Mouse (Mus musculus) kidney, adult 10 weeks (tissue): ENCODE data around the gene Adgre5. TPM values are rescaled to one million over a fixed set of nuclear protein-coding genes. Genes with fewer than 3 reads are reported as not detected.

ENCODE experiments used
- polyA plus RNA-seq: library from polyadenylated mRNA; stranded (reverse); fragments of 350-450 nt; fragmentation: Illumina TruSeq; extraction: RNeasy Lipid Tissue Mini Kit (QIAGEN cat#74804); gene quantifications from one replicate; pipeline ENCODE4 v1.2.3, GENCODE M21; 2014; ENCODE audit warnings: low read depth, low replicate concordance

The Adgre5 gene
- polyA plus RNA-seq, result 4.5 TPM

GRCm38 (mm10) chr8:83740976-83741741, at the start of gene Adgre5:
Gene Adgre5 (minus strand): TSS chr8:83741326.

GRCm38 (mm10) chr8:83715031-83715690, 26.0 kb downstream of the Adgre5 start, which contains the start of gene Ddx39:
Gene Ddx39 (plus strand): TSS chr8:83715177.

GRCm38 (mm10) chr8:83698661-83699453, 42.3 kb downstream of the Adgre5 start, which contains the start of gene Pkn1:
Gene Pkn1 (minus strand): TSS chr8:83699179.

Other genes with a start within 250 kb of the Adgre5 start
- not detected for gene Olfr370, start 205.5 kb downstream of the Adgre5 start, polyA plus RNA-seq
- gene Ndufb7, start 174.7 kb downstream of the Adgre5 start, polyA plus RNA-seq, result 1.1 TPM
- gene Tecr, start 133.4 kb downstream of the Adgre5 start, polyA plus RNA-seq, result 31.4 TPM
- gene Dnajb1, start 133.1 kb downstream of the Adgre5 start, polyA plus RNA-seq, result 15.4 TPM
- gene Gipc1, start 88.6 kb downstream of the Adgre5 start, polyA plus RNA-seq, result 0.49 TPM
- 2.7 TPM for gene Ptger1, start 74.6 kb downstream of the Adgre5 start, polyA plus RNA-seq
- 5.9 TPM for gene Pkn1, start 42.1 kb downstream of the Adgre5 start, polyA plus RNA-seq
- gene Ddx39, start 26.1 kb downstream of the Adgre5 start, polyA plus RNA-seq, result 5.4 TPM
- gene Adgrl1, start 158.8 kb upstream of the Adgre5 start, polyA plus RNA-seq, result 1.1 TPM
- 0.36 TPM for gene Gm10644, start 213.9 kb upstream of the Adgre5 start, polyA plus RNA-seq
- 0.65 TPM for gene Asf1b, start 214.2 kb upstream of the Adgre5 start, polyA plus RNA-seq
- 18.3 TPM for gene Prkaca, start 231.7 kb upstream of the Adgre5 start, polyA plus RNA-seq